Mouse (Mus musculus): ENCODE measurements at regions not wholly inside any gene's neighbourhood (a gene's known extent, or its start where the extent isn't known, plus 50 kb on each side); places are given as distances from the start of the nearest gene placed in this dataset.
A peak's percentile ranks its signal among the peaks of the same experiment; 100 is the strongest.
"Not testable (repeated sequence)": the region's sequence is repeated elsewhere in the genome, so short reads cannot be mapped to it uniquely, and the experiment has no call there.

- Histone ChIP-seq H3K4me1 (ENCODE audit: insufficient read depth, low read length) (no peaks in the 10 kb centered on the region), H3K4me3 (ENCODE audit: low read depth, low read length) (no peak overlapping the region), H3K4me2 (ENCODE audit: low read depth, low read length, poor library complexity, severe bottlenecking) (no peak overlapping the region), H3K9ac (replicated peaks; ENCODE audit: low read length, poor library complexity, severe bottlenecking) (no peak overlapping the region), H3K9me3 (ENCODE audit: low read length) (no peaks in the 10 kb centered on the region), H3K27me3 (ENCODE audit: insufficient read depth, low read length) (no peaks in the 10 kb centered on the region), H3K27ac (ENCODE audit: low read depth, low read length) (no peak overlapping the region), H3K36me3 (ENCODE audit: insufficient read depth, low read length) (no peaks in the 10 kb centered on the region)
- DNase-seq (ENCODE audit: low spot score), result peak; percentile 9
- TF ChIP-seq CTCF (IDR thresholded peaks at IDR 0.05), result no peak
- 38% methylated on average over 3 of the region's 3 CpGs for WGBS
- ATAC-seq (ENCODE audit: low FRiP score), result no peak; the same call in 1 of the 2 replicates
Observed at GRCm38 (mm10) chr12:64788761-64789160, 128.9 kb upstream of the Gm527 start.

GRCm38 (mm10) chr12:64808492-64808891 is 109.2 kb upstream of the Gm527 start:
- H3K27ac ChIP-seq (ENCODE audit: low read depth, low read length); H3K9ac ChIP-seq (replicated peaks; ENCODE audit: low read length, poor library complexity, severe bottlenecking); H3K36me3 ChIP-seq (ENCODE audit: insufficient read depth, low read length); H3K4me3 ChIP-seq (ENCODE audit: low read depth, low read length); H3K4me1 ChIP-seq (ENCODE audit: insufficient read depth, low read length); ATAC-seq (ENCODE audit: low FRiP score); H3K9me3 ChIP-seq (ENCODE audit: low read length); DNase-seq (ENCODE audit: low spot score); H3K4me2 ChIP-seq (ENCODE audit: low read depth, low read length, poor library complexity, severe bottlenecking); H3K27me3 ChIP-seq (ENCODE audit: insufficient read depth, low read length): not testable (repeated sequence)
- 89% methylated on average over 2 of the region's 2 CpGs for WGBS

- Histone ChIP-seq H3K36me3 (ENCODE audit: insufficient read depth, low read length) (no peaks in the 10 kb centered on the region), H3K4me3 (ENCODE audit: low read depth, low read length) (no peak overlapping the region), H3K9me3 (ENCODE audit: low read length) (no peaks in the 10 kb centered on the region), H3K27ac (ENCODE audit: low read depth, low read length) (no peak overlapping the region), H3K27me3 (ENCODE audit: insufficient read depth, low read length) (no peaks in the 10 kb centered on the region), H3K4me2 (ENCODE audit: low read depth, low read length, poor library complexity, severe bottlenecking) (no peak overlapping the region), H3K4me1 (ENCODE audit: insufficient read depth, low read length) (no peaks in the 10 kb centered on the region), H3K9ac (replicated peaks; ENCODE audit: low read length, poor library complexity, severe bottlenecking) (no peak overlapping the region)
- no peak for TF ChIP-seq CTCF (IDR thresholded peaks at IDR 0.05)
- DNase-seq (ENCODE audit: low spot score) (no peak), ATAC-seq (ENCODE audit: low FRiP score) (no peak)
- 72% methylated on average over 1 of the region's 1 CpGs for WGBS
Observed at GRCm38 (mm10) chr12:64810081-64810480, 107.6 kb upstream of the Gm527 start.

GRCm38 (mm10) chr12:64815871-64816270 is 101.8 kb upstream of the Gm527 start:
- no peak overlapping the region for H3K27ac ChIP-seq (ENCODE audit: low read depth, low read length)
- H3K4me1 ChIP-seq (ENCODE audit: insufficient read depth, low read length), result no peaks in the 10 kb centered on the region
- no peak overlapping the region for H3K4me3 ChIP-seq (ENCODE audit: low read depth, low read length)
- H3K9me3 ChIP-seq (ENCODE audit: low read length), result no peaks in the 10 kb centered on the region
- no peak overlapping the region for H3K4me2 ChIP-seq (ENCODE audit: low read depth, low read length, poor library complexity, severe bottlenecking)
- no peak for ATAC-seq (ENCODE audit: low FRiP score)
- no peaks in the 10 kb centered on the region for H3K36me3 ChIP-seq (ENCODE audit: insufficient read depth, low read length)
- H3K27me3 ChIP-seq (ENCODE audit: insufficient read depth, low read length), result no peaks in the 10 kb centered on the region
- no peak overlapping the region for H3K9ac ChIP-seq (replicated peaks; ENCODE audit: low read length, poor library complexity, severe bottlenecking)
- no peak for DNase-seq (ENCODE audit: low spot score)
- WGBS, result 82% methylated on average over 6 of the region's 6 CpGs
- no peak for TF ChIP-seq CTCF (IDR thresholded peaks at IDR 0.05)

- Histone ChIP-seq H3K9ac (replicated peaks; ENCODE audit: low read length, poor library complexity, severe bottlenecking) (no peak overlapping the region), H3K9me3 (ENCODE audit: low read length) (no peaks in the 10 kb centered on the region), H3K27me3 (ENCODE audit: insufficient read depth, low read length) (no peaks in the 10 kb centered on the region), H3K4me3 (ENCODE audit: low read depth, low read length) (no peak overlapping the region), H3K36me3 (ENCODE audit: insufficient read depth, low read length) (no peaks in the 10 kb centered on the region), H3K4me1 (ENCODE audit: insufficient read depth, low read length) (no peaks in the 10 kb centered on the region), H3K4me2 (ENCODE audit: low read depth, low read length, poor library complexity, severe bottlenecking) (no peak overlapping the region), H3K27ac (ENCODE audit: low read depth, low read length) (no peak overlapping the region)
- ATAC-seq (ENCODE audit: low FRiP score), result no peak
- TF ChIP-seq CTCF (IDR thresholded peaks at IDR 0.05), result peak; percentile 61
- DNase-seq (ENCODE audit: low spot score), result peak; percentile 17
- 58% methylated on average over 9 of the region's 9 CpGs for WGBS
Observed at GRCm38 (mm10) chr12:64817056-64817810, 100.5 kb upstream of the Gm527 start.

- 89% methylated on average over 5 of the region's 5 CpGs for WGBS
- ATAC-seq (ENCODE audit: low FRiP score), result no peak
- H3K4me1 ChIP-seq (ENCODE audit: insufficient read depth, low read length), result no peaks in the 10 kb centered on the region
Observed at GRCm38 (mm10) chr12:64820722-64821121, 97.0 kb upstream of the Gm527 start.

More at GRCm38 (mm10) chr12:64820722-64821121, 97.0 kb upstream of the Gm527 start:
- H3K27me3 ChIP-seq (ENCODE audit: insufficient read depth, low read length), result no peaks in the 10 kb centered on the region
- H3K36me3 ChIP-seq (ENCODE audit: insufficient read depth, low read length), result no peaks in the 10 kb centered on the region
- no peak overlapping the region for H3K4me3 ChIP-seq (ENCODE audit: low read depth, low read length)
- no peak overlapping the region for H3K27ac ChIP-seq (ENCODE audit: low read depth, low read length)
- no peak overlapping the region for H3K4me2 ChIP-seq (ENCODE audit: low read depth, low read length, poor library complexity, severe bottlenecking)
- DNase-seq (ENCODE audit: low spot score), result no peak
- no peak overlapping the region for H3K9ac ChIP-seq (replicated peaks; ENCODE audit: low read length, poor library complexity, severe bottlenecking)
- no peak for TF ChIP-seq CTCF (IDR thresholded peaks at IDR 0.05)
- no peaks in the 10 kb centered on the region for H3K9me3 ChIP-seq (ENCODE audit: low read length)

Measured in midbrain, postnatal 0 days (tissue).